28 mouse cellular contexts compared by ENCODE assay signal in the genomic region with DNA sequence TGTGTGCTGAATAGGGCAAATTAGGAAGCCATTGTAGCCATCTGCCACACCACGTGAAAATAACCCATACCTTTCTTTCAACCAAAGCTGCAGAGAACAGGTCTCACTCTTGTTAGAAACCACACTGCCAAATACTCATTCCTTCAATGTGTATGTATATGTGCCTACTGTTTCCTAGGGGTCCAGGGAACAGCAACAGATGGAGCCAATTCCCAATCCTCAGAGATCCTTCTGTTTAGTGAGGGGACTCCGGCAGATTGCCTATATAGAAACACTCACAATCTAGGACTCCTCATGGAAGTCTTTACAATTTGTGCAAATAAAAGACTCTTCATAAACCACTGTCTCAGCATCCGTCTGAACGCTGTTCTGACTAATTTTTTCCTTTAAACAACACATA. TPM values are rescaled to one million over a fixed set of nuclear protein-coding genes. Genes with fewer than 3 reads are reported as not detected.
DNase-seq lines count a peak whose midpoint lies in the region; ATAC-seq and TF ChIP-seq lines count a peak whose summit lies in the region.
"Had no signal": no experiment of that assay in that cellular context is flagged by ENCODE, and none has a peak within 500 bp of the region (broad histone marks: within the 10 kb centered on the region; RNA-seq: fewer than 3 reads in every experiment).

No protein-coding gene starts in this region.

- 0 out of 2 replicates have a peak, but pooled peaks have one; percentile 10 for ATAC-seq in forebrain, embryonic 11.5 days (replicated peaks; ENCODE audit: low FRiP score)
- no peak for ATAC-seq in midbrain, embryonic 11.5 days (ENCODE audit: low FRiP score)
- ATAC-seq in midbrain, embryonic 15.5 days (replicated peaks), result no peak
- peak; percentile 26; the same call in 1 of the 2 replicates for ATAC-seq in forebrain, embryonic 14.5 days
- ATAC-seq in forebrain, postnatal 0 days, result peak; percentile 66
- no peak for ATAC-seq in activated CD4-positive, CD25-positive, alpha-beta regulatory T cell, adult 4 months
- ATAC-seq: hindbrain, postnatal 0 days; intestine, embryonic 16.5 days; Patski had no signal

- no peak overlapping the region for H3K27ac ChIP-seq in forebrain, embryonic 11.5 days (ENCODE audit: low read depth, low read length)
- no peak overlapping the region for H3K27ac ChIP-seq in forebrain, embryonic 10.5 days
- H3K27ac ChIP-seq in midbrain, embryonic 11.5 days (ENCODE audit: low read depth, low read length), result no peak overlapping the region
- no peak overlapping the region for H3K27ac ChIP-seq in midbrain, embryonic 15.5 days
- no peak overlapping the region for H3K27ac ChIP-seq in forebrain, embryonic 14.5 days (ENCODE audit: low read depth, low read length)
- H3K27ac ChIP-seq in forebrain, postnatal 0 days (ENCODE audit: low read depth, low read length), result no peak overlapping the region
- H3K27ac ChIP-seq: embryonic facial prominence, embryonic 12.5 days; embryonic facial prominence, embryonic 15.5 days; gastrocnemius, adult 2 months; heart, embryonic 13.5 days; hindbrain, embryonic 14.5 days; hindbrain, postnatal 0 days had no signal

- H3K36me3 ChIP-seq in forebrain, embryonic 11.5 days (ENCODE audit: control insufficient read depth, insufficient read depth, low read length), result no peaks in the 10 kb centered on the region
- no peaks in the 10 kb centered on the region for H3K36me3 ChIP-seq in forebrain, embryonic 10.5 days (replicated peaks)
- H3K36me3 ChIP-seq in midbrain, embryonic 11.5 days (ENCODE audit: control insufficient read depth, insufficient read depth, low read length), result no peaks in the 10 kb centered on the region
- no peaks in the 10 kb centered on the region for H3K36me3 ChIP-seq in midbrain, embryonic 15.5 days (replicated peaks)
- H3K36me3 ChIP-seq in forebrain, embryonic 14.5 days (ENCODE audit: control insufficient read depth, insufficient read depth, low read length), result no peaks in the 10 kb centered on the region
- no peaks in the 10 kb centered on the region for H3K36me3 ChIP-seq in forebrain, postnatal 0 days (ENCODE audit: insufficient read depth)
- H3K36me3 ChIP-seq: embryonic facial prominence, embryonic 12.5 days; embryonic facial prominence, embryonic 15.5 days; heart, embryonic 13.5 days had no signal

- TF ChIP-seq CTCF in forebrain, postnatal 0 days (IDR thresholded peaks at IDR 0.05; ENCODE audit: low read depth), result no peak

- H3K9ac ChIP-seq in forebrain, embryonic 11.5 days (ENCODE audit: low read length), result no peak overlapping the region
- no peak overlapping the region for H3K9ac ChIP-seq in midbrain, embryonic 11.5 days (ENCODE audit: low read length)
- H3K9ac ChIP-seq in midbrain, embryonic 15.5 days, result no peak overlapping the region
- no peak overlapping the region for H3K9ac ChIP-seq in forebrain, embryonic 14.5 days (ENCODE audit: low read length)
- H3K9ac ChIP-seq in forebrain, postnatal 0 days, result no peak overlapping the region
- H3K9ac ChIP-seq: embryonic facial prominence, embryonic 12.5 days; embryonic facial prominence, embryonic 15.5 days; heart, embryonic 13.5 days; hindbrain, embryonic 14.5 days had no signal

- no peaks in the 10 kb centered on the region for H3K4me1 ChIP-seq in forebrain, embryonic 11.5 days (replicated peaks; ENCODE audit: control insufficient read depth, insufficient read depth, low read length)
- H3K4me1 ChIP-seq in forebrain, embryonic 10.5 days, result no peaks in the 10 kb centered on the region
- H3K4me1 ChIP-seq in midbrain, embryonic 11.5 days (ENCODE audit: control insufficient read depth, insufficient read depth, low read length), result peaks cover 4% of the 10 kb centered on the region; the same call in 1 of the 2 replicates
- H3K4me1 ChIP-seq in midbrain, embryonic 15.5 days, result no peaks in the 10 kb centered on the region
- H3K4me1 ChIP-seq in forebrain, embryonic 14.5 days (ENCODE audit: control insufficient read depth, insufficient read depth, low read length), result no peaks in the 10 kb centered on the region
- no peaks in the 10 kb centered on the region for H3K4me1 ChIP-seq in forebrain, postnatal 0 days (ENCODE audit: insufficient read depth)

- no peak overlapping the region for H3K4me3 ChIP-seq in forebrain, embryonic 11.5 days (ENCODE audit: low read depth, low read length)
- H3K4me3 ChIP-seq in forebrain, embryonic 10.5 days, result no peak overlapping the region
- H3K4me3 ChIP-seq in midbrain, embryonic 11.5 days (ENCODE audit: low read depth, low read length), result no peak overlapping the region
- no peak overlapping the region for H3K4me3 ChIP-seq in midbrain, embryonic 15.5 days
- H3K4me3 ChIP-seq in forebrain, embryonic 14.5 days (ENCODE audit: low read depth, low read length), result no peak overlapping the region
- no peak overlapping the region for H3K4me3 ChIP-seq in forebrain, postnatal 0 days (ENCODE audit: low read depth, low read length)
- H3K4me3 ChIP-seq: embryonic facial prominence, embryonic 12.5 days; embryonic facial prominence, embryonic 15.5 days; gastrocnemius, adult 2 months; heart, embryonic 13.5 days had no signal

- no peaks in the 10 kb centered on the region for H3K9me3 ChIP-seq in forebrain, embryonic 11.5 days (ENCODE audit: control insufficient read depth, low read length)
- no peaks in the 10 kb centered on the region for H3K9me3 ChIP-seq in forebrain, embryonic 10.5 days
- no peaks in the 10 kb centered on the region for H3K9me3 ChIP-seq in midbrain, embryonic 11.5 days (ENCODE audit: control insufficient read depth, low read length)
- H3K9me3 ChIP-seq in midbrain, embryonic 15.5 days, result no peaks in the 10 kb centered on the region
- H3K9me3 ChIP-seq in forebrain, embryonic 14.5 days (replicated peaks; ENCODE audit: control insufficient read depth, low read length), result no peaks in the 10 kb centered on the region
- no peaks in the 10 kb centered on the region for H3K9me3 ChIP-seq in forebrain, postnatal 0 days (ENCODE audit: low read length)
- H3K9me3 ChIP-seq: embryonic facial prominence, embryonic 12.5 days; embryonic facial prominence, embryonic 15.5 days; heart, embryonic 13.5 days had no signal

- no peak for DNase-seq in forebrain, embryonic 11.5 days (ENCODE audit: low spot score)
- no peak for DNase-seq in forebrain, embryonic 10.5 days (ENCODE audit: extremely low spot score, low spot score)
- DNase-seq in midbrain, embryonic 11.5 days (ENCODE audit: low spot score, missing footprints), result peak; percentile 12
- peak; percentile 23 for DNase-seq in forebrain, embryonic 14.5 days (ENCODE audit: low spot score)
- DNase-seq in forebrain, postnatal 0 days, result peak; percentile 40
- no peak for DNase-seq in MN1 (ENCODE audit: low spot score)
- DNase-seq: adrenal gland, adult 2 months; adrenal gland, postnatal 25 days; cerebellum, adult 11 months; cerebellum, adult 2 months; cerebellum, adult 9-11 months; cerebellum, postnatal 25 days; gastrocnemius, adult 2 months; gastrocnemius, postnatal 14 days; heart, postnatal 14 days; heart, postnatal 4 days; kidney, adult 18-20 months had no signal

- WGBS in forebrain, embryonic 11.5 days, result 77% methylated on average over 4 of the region's 4 CpGs
- WGBS in forebrain, embryonic 10.5 days, result 87% methylated on average over 4 of the region's 4 CpGs
- 77% methylated on average over 4 of the region's 4 CpGs for WGBS in midbrain, embryonic 11.5 days
- WGBS in midbrain, embryonic 15.5 days, result 67% methylated on average over 4 of the region's 4 CpGs
- 54% methylated on average over 4 of the region's 4 CpGs for WGBS in forebrain, embryonic 14.5 days
- 41% methylated on average over 4 of the region's 4 CpGs for WGBS in forebrain, postnatal 0 days

- no peaks in the 10 kb centered on the region for H3K27me3 ChIP-seq in forebrain, embryonic 11.5 days (ENCODE audit: control insufficient read depth, insufficient read depth, low read length)
- H3K27me3 ChIP-seq in forebrain, embryonic 10.5 days (ENCODE audit: poor library complexity, severe bottlenecking), result no peaks in the 10 kb centered on the region
- H3K27me3 ChIP-seq in midbrain, embryonic 11.5 days (ENCODE audit: control insufficient read depth, insufficient read depth, low read length), result no peaks in the 10 kb centered on the region
- no peaks in the 10 kb centered on the region for H3K27me3 ChIP-seq in midbrain, embryonic 15.5 days (replicated peaks)
- H3K27me3 ChIP-seq in forebrain, embryonic 14.5 days (replicated peaks; ENCODE audit: control insufficient read depth, insufficient read depth, low read length), result no peaks in the 10 kb centered on the region
- no peaks in the 10 kb centered on the region for H3K27me3 ChIP-seq in forebrain, postnatal 0 days (ENCODE audit: insufficient read depth, low read length)
- H3K27me3 ChIP-seq: embryonic facial prominence, embryonic 12.5 days; embryonic facial prominence, embryonic 15.5 days; heart, embryonic 13.5 days; Patski had no signal

- no peak overlapping the region for H3K4me2 ChIP-seq in forebrain, embryonic 11.5 days (ENCODE audit: low read depth, low read length, severe bottlenecking)
- H3K4me2 ChIP-seq in midbrain, embryonic 11.5 days, result no peak overlapping the region
- no peak overlapping the region for H3K4me2 ChIP-seq in midbrain, embryonic 15.5 days
- H3K4me2 ChIP-seq in forebrain, embryonic 14.5 days (ENCODE audit: low read length), result no peak overlapping the region
- no peak overlapping the region for H3K4me2 ChIP-seq in forebrain, postnatal 0 days (ENCODE audit: low read depth)
- H3K4me2 ChIP-seq: embryonic facial prominence, embryonic 12.5 days; embryonic facial prominence, embryonic 15.5 days; heart, embryonic 13.5 days; hindbrain, embryonic 14.5 days had no signal

RNA-seq across cellular contexts. Expression of gene Lrrc17, which starts 25.2 kb away (rescaled TPM):
- polyA plus RNA-seq in forebrain, embryonic 11.5 days (2014; fragmentation: Nextera tagmentation; extraction: Ambion mirVana), result 15.3 and 17.6 TPM in 2 replicates
- 2.1 and 3.8 TPM in 2 replicates for polyA plus RNA-seq in forebrain, embryonic 10.5 days (2016; fragmentation: Nextera tagmentation; extraction: Ambion mirVana)
- polyA plus RNA-seq in midbrain, embryonic 11.5 days (2014; fragmentation: Nextera tagmentation; extraction: Ambion mirVana), result 14.0 and 17.0 TPM in 2 replicates
- polyA plus RNA-seq in midbrain, embryonic 15.5 days (2015; fragmentation: Nextera tagmentation; extraction: Ambion mirVana), result 6.7 and 9.2 TPM in 2 replicates
- polyA plus RNA-seq in forebrain, embryonic 14.5 days (2014; fragmentation: Nextera tagmentation; extraction: Ambion mirVana), result 6.3 and 6.9 TPM in 2 replicates
- 2.0 and 7.9 TPM in 2 replicates for total RNA-seq in forebrain, postnatal 0 days (2014; rRNA removed)
- 3.1 and 4.9 TPM in 2 replicates for polyA plus RNA-seq in forebrain, postnatal 0 days (2015; fragmentation: Nextera tagmentation; extraction: Ambion mirVana)
- polyA plus RNA-seq in activated CD4-positive, CD25-positive, alpha-beta regulatory T cell, adult 4 months (2017; shearing (Covaris generic)), result under 1 TPM in 1 of 2 experiments, not detected in 1; 0.16 TPM
- total RNA-seq: common myeloid progenitor, adult 5-6 weeks had no signal
- polyA plus RNA-seq: inflammation-experienced regulatory T-cells, adult 6 months; Patski had no signal

Comparison
In these comparisons a context has a peak if more than half of its experiments do, and no peak if none do; other contexts are left out.
1. DNase-seq: peak in midbrain, embryonic 11.5 days (single experiment), forebrain, embryonic 14.5 days (single experiment) and forebrain, postnatal 0 days (single experiment); none in forebrain, embryonic 11.5 days (single experiment), forebrain, embryonic 10.5 days (single experiment) and MN1 (single experiment).
2. ATAC-seq: peak in forebrain, embryonic 11.5 days (single experiment), forebrain, embryonic 14.5 days (single experiment) and forebrain, postnatal 0 days (single experiment); none in midbrain, embryonic 11.5 days (single experiment), midbrain, embryonic 15.5 days (single experiment) and activated CD4-positive, CD25-positive, alpha-beta regulatory T cell, adult 4 months (single experiment).